Mouse (Mus musculus) neural tube, embryonic 11.5 days (tissue): ENCODE measurements around the gene Hoxb5. TPM values are rescaled to one million over a fixed set of nuclear protein-coding genes. Genes with fewer than 3 reads are reported as not detected.
A peak's percentile ranks its signal among the peaks of the same experiment; 100 is the strongest.

ENCODE experiments used
- ATAC-seq: fragments of 200-750 bp; cut with Nextera tagmentation; 2 replicates; pipeline ENCODE4 v1.8.0; 2017; ENCODE audit warnings: moderate number of reproducible peaks, mild to moderate bottlenecking, moderate TSS enrichment, moderate library complexity; ENCODE audit not compliant: insufficient read depth, low FRiP score, low TSS enrichment
- DNase-seq: peaks from one replicate; pipeline ENCODE4 v3.0.0-alpha.2; 2015; ENCODE audit warnings: low spot score
- H3K27ac ChIP-seq: fragments of 300-500 bp; sonication (generic); 2 replicates; pipeline ENCODE4 v1.5.1; 2014; ENCODE audit warnings: low read depth, mild to moderate bottlenecking, low read length
- H3K27me3 ChIP-seq: fragments of 300-500 bp; sonication (generic); 2 replicates; pipeline ENCODE4 v1.6.1; 2014; ENCODE audit warnings: mild to moderate bottlenecking, low read length, mixed read lengths; ENCODE audit not compliant: control insufficient read depth, insufficient read depth
- H3K36me3 ChIP-seq: fragments of 300-500 bp; sonication (generic); 2 replicates; pipeline ENCODE4 v1.6.1; 2014; ENCODE audit warnings: mild to moderate bottlenecking, low read length, moderate library complexity, mixed read lengths; ENCODE audit not compliant: control insufficient read depth, insufficient read depth
- H3K4me1 ChIP-seq: fragments of 300-500 bp; sonication (generic); 2 replicates; pipeline ENCODE4 v1.6.1; 2014; ENCODE audit warnings: low read length, mixed read lengths; ENCODE audit not compliant: control insufficient read depth, insufficient read depth
- H3K4me2 ChIP-seq: fragments of 300-500 bp; sonication (generic); 2 replicates; pipeline ENCODE4 v1.6.1; 2014; ENCODE audit warnings: low read depth, mild to moderate bottlenecking, moderate library complexity
- H3K4me3 ChIP-seq: fragments of 300-500 bp; sonication (generic); 2 replicates; pipeline ENCODE4 v1.5.1; 2014; ENCODE audit warnings: low read depth, low read length
- H3K9ac ChIP-seq: fragments of 300-500 bp; sonication (generic); 2 replicates; pipeline ENCODE4 v1.6.1; 2014; ENCODE audit warnings: mild to moderate bottlenecking, low read length
- H3K9me3 ChIP-seq: fragments of 300-500 bp; sonication (generic); 2 replicates; pipeline ENCODE4 v1.6.1; 2016; ENCODE audit warnings: low read length; ENCODE audit not compliant: control insufficient read depth
- whole genome bisulfite sequencing: fragments of 180-500 bp; shearing (Covaris S2); extraction: QIAGEN DNeasy Blood & Tissue Kit; methylation state at CpG from one replicate; pipeline ENCODE4 v1.1.7; 2014; 5-methylcytosine and 5-hydroxymethylcytosine counted together
- polyA plus RNA-seq: library from polyadenylated mRNA; unstranded; fragments of >200 nt; fragmentation: Nextera tagmentation; extraction: Ambion mirVana; gene quantifications from 2 replicates; pipeline ENCODE4 v1.2.1, GENCODE M21; 2014

Hoxb5 gene
- polyA plus RNA-seq, 1 experiment from 2014 or later, result 49.1 TPM

- Histone ChIP-seq H3K27ac (peak overlapping the region; percentile 100), H3K4me1 (peaks cover 33% of the 10 kb centered on the region), H3K27me3 (no peaks in the 10 kb centered on the region), H3K4me3 (peak overlapping the region; percentile 96), H3K9me3 (no peaks in the 10 kb centered on the region), H3K4me2 (peak overlapping the region; percentile 100), H3K36me3 (no peaks in the 10 kb centered on the region; the same call in 1 of the 2 replicates), H3K9ac (peak overlapping the region; percentile 100)
- WGBS, result under 1% methylated on average over 31 of the region's 31 CpGs
- DNase-seq (peak; percentile 87), ATAC-seq (peak; percentile 57)
Observed at GRCm38 (mm10) chr11:96311520-96312417, 8.6 kb downstream of the Hoxb5 start.

- H3K27ac ChIP-seq, result peak overlapping the region; percentile 100
Observed at GRCm38 (mm10) chr11:96313134-96313533, 10.0 kb downstream of the Hoxb5 start.

DNA sequence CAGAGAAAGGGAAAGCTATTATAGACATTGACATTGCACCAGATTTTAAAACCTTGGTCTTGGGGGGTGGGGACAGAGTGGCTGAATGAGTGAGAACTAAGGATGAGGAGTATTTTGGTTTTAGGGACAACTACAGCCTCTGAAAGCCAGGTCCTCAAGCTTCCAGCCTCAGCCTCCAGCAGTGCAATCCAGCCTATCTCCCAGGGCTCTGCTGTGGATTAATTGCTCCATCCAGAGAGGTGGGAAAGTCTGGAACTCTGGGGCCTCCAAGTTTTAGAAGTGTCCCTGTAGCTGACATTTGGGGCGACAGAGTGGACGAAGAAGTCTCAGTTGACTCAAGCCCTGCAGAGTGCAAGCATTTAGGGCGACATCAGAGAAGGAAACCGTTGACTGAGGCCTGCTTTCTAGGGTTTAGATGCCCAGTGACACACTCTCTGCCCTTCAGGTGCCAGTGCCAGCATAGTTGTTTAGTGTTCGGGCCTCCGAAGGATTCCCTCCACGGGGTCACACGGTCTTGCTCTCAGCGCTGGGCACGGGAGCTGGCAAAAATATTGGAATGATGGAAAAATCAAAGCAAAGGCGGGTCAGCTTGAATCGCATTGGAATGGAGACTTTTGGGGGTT is 10.8 kb downstream of the Hoxb5 start:
- no peaks in the 10 kb centered on the region; the same call in 1 of the 2 replicates for H3K36me3 ChIP-seq
- WGBS, result 1% methylated on average over 12 of the region's 12 CpGs
- ATAC-seq (no peak), DNase-seq (no peak)
- H3K9me3 ChIP-seq, result no peaks in the 10 kb centered on the region
- peak overlapping the region; percentile 96 for H3K4me3 ChIP-seq
- peaks cover 37% of the 10 kb centered on the region for H3K4me1 ChIP-seq
- peak overlapping the region; percentile 100 for H3K4me2 ChIP-seq
- no peaks in the 10 kb centered on the region for H3K27me3 ChIP-seq
- H3K27ac ChIP-seq, result peak overlapping the region; percentile 100
- H3K9ac ChIP-seq, result peak overlapping the region; percentile 100

More at GRCm38 (mm10) chr11:96313134-96313533, 10.0 kb downstream of the Hoxb5 start:
- Histone ChIP-seq H3K4me2 (peak overlapping the region; percentile 100), H3K9ac (peak overlapping the region; percentile 100), H3K36me3 (no peaks in the 10 kb centered on the region; the same call in 1 of the 2 replicates), H3K9me3 (no peaks in the 10 kb centered on the region), H3K4me3 (peak overlapping the region; percentile 96), H3K27me3 (no peaks in the 10 kb centered on the region), H3K4me1 (peaks cover 37% of the 10 kb centered on the region)
- DNase-seq, result no peak
- 12% methylated on average over 2 of the region's 2 CpGs for WGBS
- ATAC-seq, result no peak

- no peaks in the 10 kb centered on the region for H3K9me3 ChIP-seq
- H3K4me3 ChIP-seq, result peak overlapping the region; percentile 96
- H3K27ac ChIP-seq, result peak overlapping the region; percentile 100
- H3K4me2 ChIP-seq, result peak overlapping the region; percentile 100
- ATAC-seq (no peak), DNase-seq (no peak)
- peak overlapping the region; percentile 100 for H3K9ac ChIP-seq
- H3K36me3 ChIP-seq, result no peaks in the 10 kb centered on the region; the same call in 1 of the 2 replicates
- WGBS, result under 1% methylated on average over 34 of the region's 34 CpGs
- no peaks in the 10 kb centered on the region for H3K27me3 ChIP-seq
- H3K4me1 ChIP-seq, result peaks cover 34% of the 10 kb centered on the region
Observed at GRCm38 (mm10) chr11:96314671-96315343, 11.7 kb downstream of the Hoxb5 start.

GRCm38 (mm10) chr11:96315344-96315681 is 12.2 kb downstream of the Hoxb5 start:
- H3K4me2 ChIP-seq, result peak overlapping the region; percentile 100
- H3K9me3 ChIP-seq, result no peaks in the 10 kb centered on the region
- WGBS, result 0% methylated on average over 5 of the region's 5 CpGs
- no peaks in the 10 kb centered on the region for H3K27me3 ChIP-seq
- DNase-seq (no peak), ATAC-seq (no peak)
- H3K36me3 ChIP-seq, result no peaks in the 10 kb centered on the region; the same call in 1 of the 2 replicates
- H3K27ac ChIP-seq, result peak overlapping the region; percentile 100
- peaks cover 32% of the 10 kb centered on the region for H3K4me1 ChIP-seq
- H3K9ac ChIP-seq, result peak overlapping the region; percentile 100
- H3K4me3 ChIP-seq, result peak overlapping the region; percentile 96

DNA sequence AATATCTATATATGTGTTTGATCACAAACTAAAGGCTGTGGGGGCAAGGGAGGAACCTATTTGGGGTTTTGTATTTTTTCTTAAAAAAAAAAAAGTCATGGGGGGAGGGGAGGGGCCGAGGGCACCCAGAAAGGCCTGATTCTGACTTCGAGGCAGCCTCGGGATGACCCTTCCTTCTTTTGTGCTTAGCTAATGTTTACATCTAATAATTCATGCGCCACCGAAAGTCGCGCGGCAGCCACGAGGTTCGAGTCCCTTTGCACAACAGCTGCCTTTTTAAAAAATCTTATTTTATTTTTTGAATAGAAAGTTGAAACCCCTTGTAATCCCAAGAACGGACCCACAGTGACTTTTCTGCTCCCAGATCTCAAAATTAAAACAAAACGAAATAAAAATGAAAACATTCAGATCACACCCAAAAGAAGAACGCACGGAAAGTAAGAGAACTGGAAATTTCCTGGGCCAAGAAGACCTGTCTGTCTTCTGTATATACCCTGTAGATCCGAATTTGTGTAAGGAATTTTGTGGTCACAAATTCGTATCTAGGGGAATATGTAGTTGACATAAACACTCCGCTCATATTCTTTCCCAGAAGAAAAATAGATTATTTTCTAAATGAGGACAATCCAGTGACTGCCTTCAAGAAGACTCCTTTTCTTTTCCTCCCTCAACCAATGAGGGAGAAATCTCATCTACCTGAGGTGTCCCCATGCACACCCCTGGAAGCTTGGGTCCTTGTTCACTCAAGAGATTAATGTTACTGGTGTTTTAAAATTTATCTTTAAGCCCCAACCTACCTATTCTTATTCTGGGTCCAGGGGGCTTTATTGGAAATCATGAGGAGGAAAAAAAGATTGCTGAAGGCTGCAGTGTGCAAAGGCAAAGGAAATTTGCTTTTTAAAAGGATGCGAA is 13.8 kb downstream of the Hoxb5 start:
- Histone ChIP-seq H3K27ac (peak overlapping the region; percentile 100), H3K27me3 (no peaks in the 10 kb centered on the region), H3K4me1 (peaks cover 30% of the 10 kb centered on the region), H3K36me3 (peaks cover 2% of the 10 kb centered on the region; the same call in 1 of the 2 replicates), H3K9me3 (no peaks in the 10 kb centered on the region), H3K4me2 (peak overlapping the region; percentile 100), H3K9ac (peak overlapping the region; percentile 100), H3K4me3 (peak overlapping the region; percentile 96)
- no peak for ATAC-seq
- WGBS, result 2% methylated on average over 18 of the region's 18 CpGs
- no peak for DNase-seq

GRCm38 (mm10) chr11:96317608-96318367 is 14.7 kb downstream of the Hoxb5 start, which contains the start of gene Hoxb4:
TSS of gene Hoxb4 (plus strand) at chr11:96318267.
- Histone ChIP-seq H3K27me3 (no peaks in the 10 kb centered on the region), H3K9ac (peak within 1 kb of the TSS; percentile 100), H3K27ac (peak within 1 kb of the TSS; percentile 100), H3K4me3 (peak within 1 kb of the TSS; percentile 96), H3K36me3 (peaks cover 2% of the 10 kb centered on the region; the same call in 1 of the 2 replicates), H3K4me2 (peak within 1 kb of the TSS; percentile 100), H3K4me1 (peaks cover 36% of the 10 kb centered on the region), H3K9me3 (no peaks in the 10 kb centered on the region)
- ATAC-seq (peak; percentile 11), DNase-seq (peak; percentile 83)
- under 1% methylated on average over 28 of the region's 28 CpGs for WGBS
